Mouse (Mus musculus) MEL (cell line): Measurements from ENCODE around the gene Bcas3. TPM values are rescaled to one million over a fixed set of nuclear protein-coding genes. Genes with fewer than 3 reads are reported as not detected.

Source experiments
- DNase-seq: peaks from one replicate; pipeline ENCODE4 v3.0.0; 2011; ENCODE audit warnings: low read depth, low spot score
- H3K27ac ChIP-seq: 2 replicates; pipeline ENCODE4 v1.5.1; 2012; ENCODE audit warnings: low read depth, mild to moderate bottlenecking, control low read depth, low read length, moderate library complexity; ENCODE audit not compliant: control insufficient read depth
- H3K27me3 ChIP-seq, 2 experiments: fragments of 150-350 bp in 1 of 2; sonication (generic) in 1 of 2; 2 replicates each; pipeline ENCODE4 v1.6.1; 2012; ENCODE audit warnings: low read length in 2 of 2, mild to moderate bottlenecking in 2 of 2, improper control_type of control experiment in 1 of 2, moderate library complexity in 1 of 2; ENCODE audit not compliant: insufficient read depth in 2 of 2, control insufficient read depth in 1 of 2
- H3K36me3 ChIP-seq, 2 experiments: 2 replicates each; pipeline ENCODE4 v1.6.1; 2012 to 2014; ENCODE audit warnings: low read length in 2 of 2, improper control_type of control experiment in 1 of 2, inconsistent platforms in 1 of 2, mild to moderate bottlenecking in 1 of 2; ENCODE audit not compliant: insufficient read depth in 2 of 2, control insufficient read depth in 1 of 2
- H3K4me1 ChIP-seq, 2 experiments: fragments of 150-350 bp in 1 of 2; sonication (generic) in 1 of 2; 2 replicates each; pipeline ENCODE4 v1.6.1; 2012; ENCODE audit warnings: low read length in 2 of 2, improper control_type of control experiment in 1 of 2, mild to moderate bottlenecking in 1 of 2; ENCODE audit not compliant: insufficient read depth in 2 of 2, control insufficient read depth in 1 of 2
- H3K4me3 ChIP-seq, 2 experiments: fragments of 150-350 bp in 1 of 2; sonication (generic) in 1 of 2; 2 replicates each; pipeline ENCODE4 v1.5.1; 2012; ENCODE audit warnings: low read depth in 2 of 2, low read length in 2 of 2, mild to moderate bottlenecking in 2 of 2, moderate library complexity in 2 of 2, control low read depth in 1 of 2, improper control_type of control experiment in 1 of 2; ENCODE audit not compliant: control insufficient read depth in 1 of 2, insufficient read depth in 1 of 2
- H3K79me2 ChIP-seq: 2 replicates; pipeline ENCODE4 v1.6.1; 2012; ENCODE audit warnings: mild to moderate bottlenecking, low read length, moderate library complexity; ENCODE audit not compliant: control insufficient read depth, poor library complexity, insufficient read depth
- H3K9ac ChIP-seq: 2 replicates; pipeline ENCODE4 v1.6.1; 2012; ENCODE audit warnings: low read depth, mild to moderate bottlenecking, control low read depth, low read length, moderate library complexity; ENCODE audit not compliant: control insufficient read depth, poor library complexity, severe bottlenecking
- H3K9me3 ChIP-seq: fragments of 150-350 bp; sonication (generic); replicated peaks from 2 replicates; pipeline ENCODE4 v1.6.1; 2012; ENCODE audit warnings: mild to moderate bottlenecking, low read length, improper control_type of control experiment, moderate library complexity; ENCODE audit not compliant: insufficient read depth
- BHLHE40 ChIP-seq: IDR thresholded peaks from 2 replicates; pipeline ENCODE4 v1.6.1; 2012; ENCODE audit warnings: low read depth, mild to moderate bottlenecking, inconsistent platforms, low read length, improper control_type of control experiment, borderline replicate concordance
- CHD1 ChIP-seq: IDR thresholded peaks from 2 replicates; pipeline ENCODE4 v1.6.1; 2012; ENCODE audit warnings: low read depth, mild to moderate bottlenecking, inconsistent platforms, low read length, improper control_type of control experiment
- CHD2 ChIP-seq: IDR thresholded peaks from 2 replicates; pipeline ENCODE4 v1.6.1; 2011; ENCODE audit warnings: low read length, improper control_type of control experiment
- CTCF ChIP-seq, 3 experiments: IDR thresholded peaks in 2 of 3; conservative IDR thresholded peaks in 1 of 3; 2 replicates each; pipeline ENCODE4 v1.5.1; 2011 to 2012; ENCODE audit warnings: low read length in 3 of 3, low read depth in 2 of 3, mild to moderate bottlenecking in 2 of 3, improper control_type of control experiment in 1 of 3, inconsistent platforms in 1 of 3, mixed read lengths in 1 of 3, moderate library complexity in 1 of 3; ENCODE audit not compliant: control insufficient read depth in 1 of 3, insufficient read depth in 1 of 3, poor library complexity in 1 of 3, severe bottlenecking in 1 of 3
- E2F4 ChIP-seq: IDR thresholded peaks from 2 replicates; pipeline ENCODE4 v1.6.1; 2011; ENCODE audit warnings: low read depth, low read length, improper control_type of control experiment, borderline replicate concordance
- ELF1 ChIP-seq: IDR thresholded peaks from 2 replicates; pipeline ENCODE4 v1.6.1; 2014; ENCODE audit warnings: low read depth, mild to moderate bottlenecking, inconsistent platforms, low read length, improper control_type of control experiment, moderate library complexity
- EP300 ChIP-seq, 2 experiments: IDR thresholded peaks; 2 replicates each; pipeline ENCODE4 v1.6.1; 2011; ENCODE audit warnings: improper control_type of control experiment in 2 of 2, low read length in 2 of 2, low read depth in 1 of 2, mild to moderate bottlenecking in 1 of 2
- ETS1 ChIP-seq: IDR thresholded peaks from 2 replicates; pipeline ENCODE4 v1.6.1; 2012; ENCODE audit warnings: low read depth, mild to moderate bottlenecking, inconsistent platforms, low read length, improper control_type of control experiment, moderate library complexity
- GABPA ChIP-seq: IDR thresholded peaks from 2 replicates; pipeline ENCODE4 v1.6.1; 2012; ENCODE audit warnings: low read depth, mild to moderate bottlenecking, inconsistent platforms, low read length, improper control_type of control experiment, moderate library complexity
- GATA1 ChIP-seq: IDR thresholded peaks from 2 replicates; pipeline ENCODE4 v1.6.1; 2011; ENCODE audit warnings: low read depth, low read length, improper control_type of control experiment
- HCFC1 ChIP-seq: IDR thresholded peaks from 2 replicates; pipeline ENCODE4 v1.6.1; 2012; ENCODE audit warnings: low read depth, mild to moderate bottlenecking, inconsistent platforms, low read length, improper control_type of control experiment, moderate library complexity
- JUND ChIP-seq: IDR thresholded peaks from 2 replicates; pipeline ENCODE4 v1.6.1; 2011; ENCODE audit warnings: low read depth, mild to moderate bottlenecking, improper control_type of control experiment, low read length
- KAT2A ChIP-seq: conservative IDR thresholded peaks from 2 replicates; pipeline ENCODE4 v1.6.1; 2012; ENCODE audit warnings: low read depth, low read length, improper control_type of control experiment, inconsistent platforms
- MAX ChIP-seq: IDR thresholded peaks from 2 replicates; pipeline ENCODE4 v1.6.1; 2011; ENCODE audit warnings: low read length, improper control_type of control experiment
- MEF2A ChIP-seq: IDR thresholded peaks from 2 replicates; pipeline ENCODE4 v1.6.1; 2014; ENCODE audit warnings: low read depth, mild to moderate bottlenecking, inconsistent platforms, low read length, improper control_type of control experiment; ENCODE audit not compliant: poor library complexity, insufficient replicate concordance, severe bottlenecking; ENCODE audit errors: extremely low read depth
- MYB ChIP-seq: IDR thresholded peaks from 2 replicates; pipeline ENCODE4 v1.6.1; 2011; ENCODE audit warnings: mild to moderate bottlenecking, low read depth, low read length, improper control_type of control experiment
- MYC ChIP-seq: IDR thresholded peaks from 2 replicates; pipeline ENCODE4 v1.6.1; 2011; ENCODE audit warnings: low read depth, mild to moderate bottlenecking, low read length, improper control_type of control experiment, moderate library complexity
- NRF1 ChIP-seq: IDR thresholded peaks from 2 replicates; pipeline ENCODE4 v1.6.1; 2014; ENCODE audit warnings: low read depth, mild to moderate bottlenecking, inconsistent platforms, low read length, improper control_type of control experiment, moderate library complexity; ENCODE audit not compliant: poor library complexity, insufficient read depth, severe bottlenecking
- POLR2A ChIP-seq, 2 experiments: IDR thresholded peaks; 2 replicates each; pipeline ENCODE4 v1.6.1; 2011 to 2012; ENCODE audit warnings: low read length in 2 of 2, mild to moderate bottlenecking in 2 of 2, control low read depth in 1 of 2, improper control_type of control experiment in 1 of 2, low read depth in 1 of 2, moderate library complexity in 1 of 2; ENCODE audit not compliant: control insufficient read depth in 1 of 2, insufficient read depth in 1 of 2, poor library complexity in 1 of 2
- POLR2AphosphoS2 ChIP-seq: IDR thresholded peaks from 2 replicates; pipeline ENCODE4 v1.6.1; 2011; ENCODE audit warnings: low read length, improper control_type of control experiment
- POLR2AphosphoS5 ChIP-seq: IDR thresholded peaks from 2 replicates; pipeline ENCODE4 v1.6.1; 2012; ENCODE audit warnings: low read depth, borderline replicate concordance, mild to moderate bottlenecking, inconsistent platforms, low read length, moderate library complexity, mixed read lengths
- RAD21 ChIP-seq: IDR thresholded peaks from 2 replicates; pipeline ENCODE4 v1.6.1; 2011; ENCODE audit warnings: mild to moderate bottlenecking, low read depth, low read length, improper control_type of control experiment
- SIN3A ChIP-seq: IDR thresholded peaks from 2 replicates; pipeline ENCODE4 v1.6.1; 2012; ENCODE audit warnings: low read length, improper control_type of control experiment, inconsistent platforms
- SMC3 ChIP-seq: IDR thresholded peaks from 2 replicates; pipeline ENCODE4 v1.6.1; 2011; ENCODE audit warnings: low read depth, low read length, improper control_type of control experiment
- TAL1 ChIP-seq: IDR thresholded peaks from 2 replicates; pipeline ENCODE4 v1.6.1; 2012; ENCODE audit warnings: mild to moderate bottlenecking, inconsistent platforms, low read length, moderate library complexity, mixed read lengths
- TBP ChIP-seq: IDR thresholded peaks from 2 replicates; pipeline ENCODE4 v1.8.0; 2011; ENCODE audit warnings: low read depth, low read length, improper control_type of control experiment
- TCF12 ChIP-seq: IDR thresholded peaks from 2 replicates; pipeline ENCODE4 v1.6.1; 2014; ENCODE audit warnings: low read depth, mild to moderate bottlenecking, inconsistent platforms, low read length, improper control_type of control experiment, moderate library complexity
- UBTF ChIP-seq: IDR thresholded peaks from 2 replicates; pipeline ENCODE4 v1.6.1; 2012; ENCODE audit warnings: low read depth, mild to moderate bottlenecking, inconsistent platforms, low read length, improper control_type of control experiment, moderate library complexity, borderline replicate concordance; ENCODE audit not compliant: insufficient read depth
- USF1 ChIP-seq: IDR thresholded peaks from 2 replicates; pipeline ENCODE4 v1.6.1; 2014; ENCODE audit warnings: low read depth, mild to moderate bottlenecking, inconsistent platforms, low read length, improper control_type of control experiment, moderate library complexity
- USF2 ChIP-seq, 2 experiments: IDR thresholded peaks; 2 replicates each; pipeline ENCODE4 v1.6.1; 2011 to 2012; ENCODE audit warnings: improper control_type of control experiment in 2 of 2, low read length in 2 of 2, borderline replicate concordance in 1 of 2, inconsistent platforms in 1 of 2, low read depth in 1 of 2, mild to moderate bottlenecking in 1 of 2; ENCODE audit not compliant: insufficient read depth in 1 of 2
- ZKSCAN1 ChIP-seq: IDR thresholded peaks from 2 replicates; pipeline ENCODE4 v1.6.1; 2012; ENCODE audit warnings: low read depth, mild to moderate bottlenecking, inconsistent platforms, low read length, improper control_type of control experiment, moderate library complexity
- ZMIZ1 ChIP-seq: IDR thresholded peaks from 2 replicates; pipeline ENCODE4 v1.6.1; 2012; ENCODE audit warnings: low read depth, mild to moderate bottlenecking, inconsistent platforms, low read length, improper control_type of control experiment, moderate library complexity
- ZNF384 ChIP-seq: IDR thresholded peaks from 2 replicates; pipeline ENCODE4 v1.6.1; 2012; ENCODE audit warnings: low read depth, mild to moderate bottlenecking, inconsistent platforms, low read length, improper control_type of control experiment
- polyA plus RNA-seq, 2 experiments: library from polyadenylated mRNA; stranded (reverse) in 1 of 2; unstranded in 1 of 2; fragments of >175 nt in 1 of 2; fragments of >200 nt in 1 of 2; gene quantifications; 2 replicates each; pipeline versions ENCODE4 v1.2.1 to v1.2.4; 2012; ENCODE audit warnings: low replicate concordance in 2 of 2, low read depth in 1 of 2; ENCODE audit not compliant: insufficient read length in 2 of 2, insufficient read depth in 1 of 2, missing spikeins in 1 of 2
- total RNA-seq: library from RNA; depleted of rRNA; stranded (reverse); fragments of 300-350 nt; gene quantifications from 2 replicates; pipeline ENCODE4 v1.2.3, GENCODE M21; 2012

The Bcas3 gene
- total and polyA plus RNA-seq, 3 experiments, result 8.6 to 14.7 TPM; not detected in 1

DNA sequence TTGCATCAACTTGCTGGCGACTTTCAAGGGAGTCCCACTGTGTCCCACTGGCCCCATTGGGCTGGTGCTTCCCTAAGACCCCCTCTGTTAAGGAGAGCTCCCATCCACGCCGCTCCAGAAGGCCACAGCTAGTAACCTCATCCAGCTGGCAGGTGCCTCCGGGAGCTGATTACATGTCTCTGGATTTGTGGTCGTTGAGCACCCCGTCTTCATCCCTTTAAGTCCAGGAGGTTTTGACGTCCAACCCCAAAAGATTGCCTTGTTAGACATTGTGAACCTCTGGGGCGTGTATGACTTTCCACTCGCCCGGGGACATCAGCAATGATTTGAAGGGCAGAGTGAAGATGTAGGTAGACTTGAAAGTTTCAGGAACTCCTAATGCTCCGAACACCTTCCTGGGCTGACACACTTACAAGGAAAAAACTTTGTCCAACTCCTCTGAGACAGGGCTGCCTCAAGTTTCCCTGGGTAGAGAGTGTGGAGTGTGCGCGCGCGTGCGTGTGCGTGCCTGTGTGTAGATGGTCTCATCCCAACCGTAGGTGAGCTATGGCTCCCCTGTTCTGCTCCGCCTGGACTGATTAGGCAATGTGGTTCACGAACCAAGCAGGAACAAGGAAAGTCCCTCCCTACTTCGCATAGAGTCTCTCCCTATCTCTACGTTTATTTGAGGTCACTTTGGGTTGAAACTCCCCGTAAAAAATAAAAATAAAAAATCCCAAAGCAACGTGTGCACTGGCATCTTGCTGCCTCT, 489.8 kb downstream of the Bcas3 start (continued):
- TF ChIP-seq GATA1 (no peak), CTCF (IDR thresholded peaks at IDR 0.05 in 2 of 3, conservative IDR thresholded peaks at IDR 0.05 in 1 of 3; ENCODE audit: control insufficient read depth in 1 of 3, insufficient read depth in 1 of 3, low read depth in 2 of 3, low read length in 3 of 3, poor library complexity in 1 of 3, severe bottlenecking in 1 of 3) (no peak), E2F4 (no peak), TBP (no peak; the same call in 1 of the 2 replicates), BHLHE40 (no peak; the same call in 1 of the 2 replicates), KAT2A (no peak), SIN3A (no peak), NRF1 (peak; percentile 67), USF1 (no peak), ETS1 (no peak), EP300 (IDR thresholded peaks at IDR 0.05; ENCODE audit: low read depth in 1 of 2, low read length in 2 of 2) (no peak), JUND (no peak), SMC3 (no peak)
- TF ChIP-seq, all 39 proteins: peak for 9

DNA sequence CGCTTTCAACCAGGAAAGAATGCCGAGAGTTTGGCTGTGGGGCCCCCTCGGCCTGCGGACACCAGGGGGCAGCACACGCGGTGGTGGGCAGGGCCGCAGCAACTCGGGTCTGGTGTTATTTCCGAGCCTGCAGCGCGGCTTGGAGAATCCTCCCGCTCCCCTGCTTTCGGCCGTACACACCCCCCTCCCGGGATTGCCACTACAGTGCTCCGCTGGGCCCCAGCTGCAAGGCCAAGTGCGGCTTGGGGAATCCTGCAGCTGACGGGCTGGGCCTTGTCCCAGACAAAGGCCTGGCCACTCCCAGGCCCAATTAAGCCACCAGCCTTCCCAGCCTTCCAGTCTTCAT, 490.4 kb downstream of the Bcas3 start:
- peaks cover 0 to 3% of the 10 kb centered on the region in 2 experiments; a peak in 2 of 4 replicates for H3K4me1 ChIP-seq
- DNase-seq, result peak; percentile 96
- peak overlapping the region; percentile 88 to 100 for H3K4me3 ChIP-seq
- peak overlapping the region; percentile 48 for H3K27ac ChIP-seq
- H3K79me2 ChIP-seq, result no peaks in the 10 kb centered on the region; the same call in 1 of the 2 replicates
- H3K9me3 ChIP-seq, result no peaks in the 10 kb centered on the region
- H3K27me3 ChIP-seq, result no peaks in the 10 kb centered on the region
- H3K9ac ChIP-seq, result peak overlapping the region; percentile 83
- no peaks in the 10 kb centered on the region for H3K36me3 ChIP-seq
- TF ChIP-seq EP300 (IDR thresholded peaks at IDR 0.05; ENCODE audit: low read depth in 1 of 2, low read length in 2 of 2) (no peak), POLR2A (IDR thresholded peaks at IDR 0.05; ENCODE audit: control insufficient read depth in 1 of 2, insufficient read depth in 1 of 2, low read depth in 1 of 2, low read length in 2 of 2, poor library complexity in 1 of 2) (no peak), ZMIZ1 (no peak), JUND (no peak), MAX (peak; percentile 2), MYC (no peak), SIN3A (peak; percentile 84), UBTF (peak; percentile 94), POLR2AphosphoS2 (no peak), HCFC1 (peak; percentile 53), RAD21 (peak; percentile 55), CHD1 (0 out of 2 replicates have a peak, but pooled peaks have one; percentile 3), POLR2AphosphoS5 (no peak), GABPA (no peak), TCF12 (peak; percentile 41; the same call in 1 of the 2 replicates), MYB (no peak), MEF2A (no peak), ZKSCAN1 (no peak), CTCF (IDR thresholded peaks at IDR 0.05 in 2 of 3, conservative IDR thresholded peaks at IDR 0.05 in 1 of 3; ENCODE audit: control insufficient read depth in 1 of 3, insufficient read depth in 1 of 3, low read depth in 2 of 3, low read length in 3 of 3, poor library complexity in 1 of 3, severe bottlenecking in 1 of 3) (peak; percentile 66 to 96 (median 94)), ZNF384 (no peak), CHD2 (no peak), TAL1 (no peak), KAT2A (no peak), ELF1 (0 out of 2 replicates have a peak, but pooled peaks have one; percentile 11), USF2 (IDR thresholded peaks at IDR 0.05; ENCODE audit: borderline replicate concordance in 1 of 2, insufficient read depth in 1 of 2, low read depth in 1 of 2, low read length in 2 of 2) (no peak)
